Mouse (Mus musculus): ENCODE data around the gene Hoxd13.

DNA sequence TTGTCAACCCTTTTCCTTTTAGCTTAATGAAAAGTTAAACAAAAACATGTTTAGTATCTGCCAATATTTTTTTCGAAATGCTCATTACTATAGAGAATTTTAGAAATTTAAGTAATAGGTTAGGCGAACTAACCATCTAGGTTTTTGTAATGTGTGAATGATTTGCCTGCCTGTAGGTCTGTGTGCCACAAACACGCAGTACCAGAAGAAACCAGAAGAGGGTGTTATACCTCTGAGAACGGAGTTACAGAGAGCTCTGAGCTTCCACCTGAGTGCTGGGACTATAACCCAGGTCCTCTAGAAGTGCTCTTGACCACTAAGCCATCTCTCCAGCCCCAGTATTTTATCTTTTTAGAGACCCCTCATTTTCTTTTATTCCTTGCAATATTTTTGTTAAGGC lies 32.7 kb upstream of the Hoxd13 start:
- TF ChIP-seq POLR2A (IDR thresholded peaks at IDR 0.05; ENCODE audit: insufficient read length, low read depth) (no peak), USF1 (IDR thresholded peaks at IDR 0.05; ENCODE audit: low read depth) (no peak), POLR2AphosphoS2 (IDR thresholded peaks at IDR 0.05; ENCODE audit: insufficient read length, low read depth) (no peak), MAX (IDR thresholded peaks at IDR 0.05; ENCODE audit: low read depth) (no peak), TCF3 (IDR thresholded peaks at IDR 0.05; ENCODE audit: insufficient read length, low read depth) (no peak), SRF (IDR thresholded peaks at IDR 0.05; ENCODE audit: control insufficient read depth, insufficient read length, low read depth) (no peak), MYOG (IDR thresholded peaks at IDR 0.05; ENCODE audit: control insufficient read depth in 1 of 3, insufficient read depth in 1 of 3, insufficient read length in 2 of 3, low read depth in 2 of 3) (no peak), TCF12 (IDR thresholded peaks at IDR 0.05; ENCODE audit: insufficient read depth, poor library complexity, severe bottlenecking) (no peak)
